Mouse (Mus musculus): ENCODE data around the gene Tmed10.

The Tmed10 gene

GRCm38 (mm10) chr12:85330153-85330552 is 44.5 kb downstream of the Tmed10 start:
- DNase-seq (ENCODE audit: low read depth, low spot score): no peak

- no peak for DNase-seq (ENCODE audit: low read depth, low spot score)
Measured at GRCm38 (mm10) chr12:85308651-85309050, 66.0 kb downstream of the Tmed10 start.

GRCm38 (mm10) chr12:85305247-85305892 is 69.3 kb downstream of the Tmed10 start:
- DNase-seq (ENCODE audit: low read depth, low spot score): peak; percentile 92

DNA sequence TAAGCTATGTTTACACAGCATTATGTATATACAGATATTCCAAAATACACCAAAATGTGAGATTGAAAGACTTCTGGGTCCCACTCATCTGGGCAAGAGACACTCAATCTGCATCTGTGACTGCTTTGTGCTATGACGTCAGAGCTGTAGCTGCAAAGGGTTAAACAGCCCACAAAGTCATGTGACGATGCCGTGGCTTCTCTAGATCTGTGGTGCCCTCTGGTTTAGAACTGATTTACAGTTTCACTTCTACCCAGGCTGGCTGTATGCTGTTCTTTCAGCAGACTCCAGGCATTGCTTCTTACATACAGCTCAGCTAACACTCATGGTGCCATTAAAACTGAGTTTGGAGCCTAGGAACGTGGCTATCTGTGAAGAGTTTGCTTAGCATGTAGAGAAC is 69.9 kb downstream of the Tmed10 start:
- DNase-seq (ENCODE audit: low read depth, low spot score): no peak

GRCm38 (mm10) chr12:85303256-85303655 is 71.4 kb downstream of the Tmed10 start:
- no peak for DNase-seq (ENCODE audit: low read depth, low spot score)

GRCm38 (mm10) chr12:85298835-85299180 is 75.8 kb downstream of the Tmed10 start:
- no peak for DNase-seq (ENCODE audit: low read depth, low spot score)

DNA sequence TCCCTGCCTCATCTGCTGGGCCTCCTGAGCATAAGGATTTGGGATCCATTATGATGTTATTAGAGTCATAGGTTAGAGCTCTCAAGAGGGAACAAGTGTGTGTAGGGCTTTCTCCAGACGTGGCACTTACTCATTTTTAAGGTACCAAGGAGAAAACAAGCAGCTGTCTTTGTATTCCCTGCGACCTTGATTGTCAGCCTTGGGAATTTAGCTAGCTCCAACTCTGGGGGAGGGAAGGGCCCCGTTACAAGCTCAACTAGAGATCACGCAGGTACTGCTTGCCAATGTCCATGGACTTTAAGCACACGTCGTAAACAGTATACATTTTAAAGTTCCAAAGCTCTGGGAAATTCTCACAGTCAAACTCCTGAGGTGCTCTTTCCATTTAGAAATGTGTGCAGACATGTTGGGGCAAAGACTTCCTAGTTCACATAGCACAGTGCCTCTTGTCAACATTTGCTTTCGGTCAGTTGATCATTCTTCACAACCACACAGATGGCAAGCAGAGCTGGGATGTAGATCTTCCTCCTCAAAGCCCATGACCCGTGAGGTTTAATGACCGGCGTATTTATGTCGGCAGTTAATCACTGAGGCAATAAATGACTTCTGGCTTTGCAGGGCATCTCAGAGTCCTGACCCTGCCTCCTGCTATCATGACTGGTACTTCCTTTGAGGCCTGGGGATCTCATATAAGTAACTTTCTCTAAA is 76.4 kb downstream of the Tmed10 start:
- peak; percentile 84 for DNase-seq (ENCODE audit: low read depth, low spot score)

- DNase-seq (ENCODE audit: low read depth, low spot score): peak; percentile 52
Measured at GRCm38 (mm10) chr12:85297345-85297997, 77.2 kb downstream of the Tmed10 start.

DNA sequence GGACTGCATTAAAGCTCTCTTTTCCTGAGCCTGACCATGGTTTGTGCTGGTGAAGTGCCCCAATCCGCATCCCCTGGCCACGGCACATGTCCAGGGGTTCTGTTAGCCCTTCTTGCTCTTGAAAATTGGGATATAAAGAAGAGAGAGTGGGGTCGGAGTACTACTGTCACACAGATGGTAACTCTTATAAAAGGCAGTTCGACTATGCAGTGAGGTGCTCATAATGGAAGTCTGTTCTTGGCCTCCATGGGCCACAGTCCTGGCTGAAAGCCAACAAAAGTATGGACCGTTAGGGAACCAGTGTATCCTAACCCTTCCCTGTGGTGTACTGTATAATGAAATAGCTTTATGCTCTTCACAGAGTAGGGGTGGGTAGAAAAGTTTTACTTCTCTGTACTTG is 77.7 kb downstream of the Tmed10 start:
- no peak for DNase-seq (ENCODE audit: low read depth, low spot score)

DNA sequence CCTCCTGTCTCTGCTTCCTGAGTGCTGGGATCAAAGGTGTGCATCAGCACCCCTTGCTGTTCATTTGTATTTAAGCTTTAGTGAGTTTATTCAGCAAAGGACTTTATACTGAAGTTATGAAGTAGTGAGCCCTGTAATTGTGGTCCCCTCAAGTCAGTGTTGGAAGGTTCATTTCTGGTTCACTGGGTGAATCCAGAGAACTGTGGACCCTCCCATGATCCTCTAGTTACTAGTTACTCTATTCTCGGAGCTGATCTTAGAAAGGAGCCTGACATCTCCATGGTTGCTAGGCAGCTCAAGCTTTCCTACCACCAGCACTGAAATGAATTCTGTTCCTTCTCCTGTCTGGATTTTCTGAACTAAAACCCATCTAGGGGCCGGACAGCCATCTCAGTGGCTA is 79.1 kb downstream of the Tmed10 start:
- DNase-seq (ENCODE audit: low read depth, low spot score): no peak

GRCm38 (mm10) chr12:85292906-85293305 is 81.7 kb downstream of the Tmed10 start:
- DNase-seq (ENCODE audit: low read depth, low spot score): no peak

DNA sequence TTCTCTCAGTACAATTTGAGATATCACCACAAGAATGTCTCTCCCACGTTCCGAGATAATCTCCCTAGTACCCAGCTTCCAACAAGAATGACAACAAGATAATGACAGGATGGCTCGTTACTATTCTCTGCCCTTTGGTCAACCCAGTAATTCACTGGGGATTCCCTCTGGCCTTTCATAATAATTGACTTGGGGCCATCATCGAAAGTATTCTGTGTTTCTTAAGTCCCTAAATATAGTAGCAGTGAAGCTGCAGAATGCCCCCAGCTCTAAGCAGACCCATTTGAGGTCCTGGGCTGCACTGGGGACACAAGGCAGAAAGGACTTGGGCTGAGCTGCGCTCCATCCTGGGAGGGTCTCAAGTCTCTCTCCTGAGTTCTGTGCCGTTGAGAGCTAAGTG is 82.4 kb downstream of the Tmed10 start:
- DNase-seq (ENCODE audit: low read depth, low spot score): no peak

GRCm38 (mm10) chr12:85291541-85291940 is 83.1 kb downstream of the Tmed10 start:
- DNase-seq (ENCODE audit: low read depth, low spot score): no peak

- DNase-seq (ENCODE audit: low read depth, low spot score): no peak
Measured at GRCm38 (mm10) chr12:85290633-85291032, 84.0 kb downstream of the Tmed10 start.
